Mouse (Mus musculus): ENCODE results near the gene Specc1. TPM values are rescaled to one million over a fixed set of nuclear protein-coding genes. Genes with fewer than 3 reads are reported as not detected.

Gene Specc1
- polyA plus RNA-seq, 1 experiment, result 65.0 TPM

GRCm38 (mm10) chr11:61964611-61965010 lies 8.0 kb downstream of the Specc1 start:
- Histone ChIP-seq H3K4me3 (ENCODE audit: insufficient read depth, low read length) (no peak overlapping the region), H3K27ac (ENCODE audit: insufficient read depth, low read depth, low read length) (no peak overlapping the region), H3K4me1 (ENCODE audit: control insufficient read depth, insufficient read depth, low read length) (peaks cover 6% of the 10 kb centered on the region)
- TF ChIP-seq POLR2A (IDR thresholded peaks at IDR 0.05; ENCODE audit: borderline replicate concordance, low read depth, low read length) (no peak), CTCF (IDR thresholded peaks at IDR 0.05; ENCODE audit: low read depth, low read length) (no peak)

- no peak overlapping the region for H3K4me3 ChIP-seq (ENCODE audit: insufficient read depth, low read length)
- no peak for TF ChIP-seq POLR2A (IDR thresholded peaks at IDR 0.05; ENCODE audit: borderline replicate concordance, low read depth, low read length)
- TF ChIP-seq CTCF (IDR thresholded peaks at IDR 0.05; ENCODE audit: low read depth, low read length), result no peak
- H3K27ac ChIP-seq (ENCODE audit: insufficient read depth, low read depth, low read length), result no peak overlapping the region
- H3K4me1 ChIP-seq (ENCODE audit: control insufficient read depth, insufficient read depth, low read length), result peaks cover 9% of the 10 kb centered on the region
These were observed 10.5 kb downstream of the Specc1 start for GRCm38 (mm10) chr11:61967034-61967433.

GRCm38 (mm10) chr11:61968875-61969274 lies 12.3 kb downstream of the Specc1 start:
- no peak overlapping the region for H3K4me3 ChIP-seq (ENCODE audit: insufficient read depth, low read length)
- H3K27ac ChIP-seq (ENCODE audit: insufficient read depth, low read depth, low read length), result no peak overlapping the region
- H3K4me1 ChIP-seq (ENCODE audit: control insufficient read depth, insufficient read depth, low read length), result peaks cover 9% of the 10 kb centered on the region
- TF ChIP-seq CTCF (IDR thresholded peaks at IDR 0.05; ENCODE audit: low read depth, low read length) (no peak), POLR2A (IDR thresholded peaks at IDR 0.05; ENCODE audit: borderline replicate concordance, low read depth, low read length) (no peak)

GRCm38 (mm10) chr11:61970901-61971300 lies 14.3 kb downstream of the Specc1 start:
- TF ChIP-seq CTCF (IDR thresholded peaks at IDR 0.05; ENCODE audit: low read depth, low read length) (no peak), POLR2A (IDR thresholded peaks at IDR 0.05; ENCODE audit: borderline replicate concordance, low read depth, low read length) (no peak)
- Histone ChIP-seq H3K4me3 (ENCODE audit: insufficient read depth, low read length) (no peak overlapping the region), H3K4me1 (ENCODE audit: control insufficient read depth, insufficient read depth, low read length) (peaks cover 12% of the 10 kb centered on the region), H3K27ac (ENCODE audit: insufficient read depth, low read depth, low read length) (no peak overlapping the region)

- no peak overlapping the region for H3K4me3 ChIP-seq (ENCODE audit: insufficient read depth, low read length)
- TF ChIP-seq POLR2A (IDR thresholded peaks at IDR 0.05; ENCODE audit: borderline replicate concordance, low read depth, low read length), result no peak
- no peak for TF ChIP-seq CTCF (IDR thresholded peaks at IDR 0.05; ENCODE audit: low read depth, low read length)
- H3K27ac ChIP-seq (ENCODE audit: insufficient read depth, low read depth, low read length), result no peak overlapping the region
- peaks cover 12% of the 10 kb centered on the region for H3K4me1 ChIP-seq (ENCODE audit: control insufficient read depth, insufficient read depth, low read length)
These were observed 15.1 kb downstream of the Specc1 start for GRCm38 (mm10) chr11:61971441-61972221.

GRCm38 (mm10) chr11:61974106-61974707 lies 17.6 kb downstream of the Specc1 start:
- Histone ChIP-seq H3K4me1 (ENCODE audit: control insufficient read depth, insufficient read depth, low read length) (peaks cover 5% of the 10 kb centered on the region; the same call in 1 of the 2 replicates), H3K27ac (ENCODE audit: insufficient read depth, low read depth, low read length) (no peak overlapping the region), H3K4me3 (ENCODE audit: insufficient read depth, low read length) (no peak overlapping the region)
- TF ChIP-seq CTCF (IDR thresholded peaks at IDR 0.05; ENCODE audit: low read depth, low read length), result no peak
- TF ChIP-seq POLR2A (IDR thresholded peaks at IDR 0.05; ENCODE audit: borderline replicate concordance, low read depth, low read length), result no peak

GRCm38 (mm10) chr11:61975783-61976182 lies 19.2 kb downstream of the Specc1 start:
- peaks cover 4% of the 10 kb centered on the region; the same call in 1 of the 2 replicates for H3K4me1 ChIP-seq (ENCODE audit: control insufficient read depth, insufficient read depth, low read length)
- H3K27ac ChIP-seq (ENCODE audit: insufficient read depth, low read depth, low read length), result no peak overlapping the region
- TF ChIP-seq CTCF (IDR thresholded peaks at IDR 0.05; ENCODE audit: low read depth, low read length) (no peak), POLR2A (IDR thresholded peaks at IDR 0.05; ENCODE audit: borderline replicate concordance, low read depth, low read length) (no peak)
- H3K4me3 ChIP-seq (ENCODE audit: insufficient read depth, low read length), result no peak overlapping the region

GRCm38 (mm10) chr11:61981285-61981684 lies 24.7 kb downstream of the Specc1 start:
- Histone ChIP-seq H3K4me1 (ENCODE audit: control insufficient read depth, insufficient read depth, low read length) (peaks cover 10% of the 10 kb centered on the region), H3K4me3 (ENCODE audit: insufficient read depth, low read length) (no peak overlapping the region), H3K27ac (ENCODE audit: insufficient read depth, low read depth, low read length) (no peak overlapping the region)
- peak; percentile 36; the same call in 1 of the 2 replicates for TF ChIP-seq CTCF (IDR thresholded peaks at IDR 0.05; ENCODE audit: low read depth, low read length)
- no peak for TF ChIP-seq POLR2A (IDR thresholded peaks at IDR 0.05; ENCODE audit: borderline replicate concordance, low read depth, low read length)

- no peak overlapping the region for H3K27ac ChIP-seq (ENCODE audit: insufficient read depth, low read depth, low read length)
- TF ChIP-seq POLR2A (IDR thresholded peaks at IDR 0.05; ENCODE audit: borderline replicate concordance, low read depth, low read length) (no peak), CTCF (IDR thresholded peaks at IDR 0.05; ENCODE audit: low read depth, low read length) (no peak)
- H3K4me3 ChIP-seq (ENCODE audit: insufficient read depth, low read length), result no peak overlapping the region
- H3K4me1 ChIP-seq (ENCODE audit: control insufficient read depth, insufficient read depth, low read length), result peaks cover 14% of the 10 kb centered on the region
These were observed 26.3 kb downstream of the Specc1 start for GRCm38 (mm10) chr11:61982828-61983227.

GRCm38 (mm10) chr11:61986939-61987338 lies 30.4 kb downstream of the Specc1 start:
- Histone ChIP-seq H3K4me3 (ENCODE audit: insufficient read depth, low read length) (no peak overlapping the region), H3K4me1 (ENCODE audit: control insufficient read depth, insufficient read depth, low read length) (peaks cover 19% of the 10 kb centered on the region), H3K27ac (ENCODE audit: insufficient read depth, low read depth, low read length) (no peak overlapping the region)
- TF ChIP-seq CTCF (IDR thresholded peaks at IDR 0.05; ENCODE audit: low read depth, low read length) (no peak), POLR2A (IDR thresholded peaks at IDR 0.05; ENCODE audit: borderline replicate concordance, low read depth, low read length) (no peak)
